Mouse (Mus musculus) midbrain, postnatal 0 days (tissue): Measurements from ENCODE around the gene Rab3b. TPM values are rescaled to one million over a fixed set of nuclear protein-coding genes. Genes with fewer than 3 reads are reported as not detected.

Source experiments
- ATAC-seq: fragments of 200-750 bp; cut with Nextera tagmentation; 2 replicates; pipeline ENCODE4 v1.8.0; 2017; ENCODE audit warnings: moderate number of reproducible peaks, mild to moderate bottlenecking, moderate TSS enrichment, moderate library complexity; ENCODE audit not compliant: low FRiP score
- DNase-seq: peaks from one replicate; pipeline ENCODE4 v3.0.0-alpha.2; 2015; ENCODE audit warnings: low spot score
- H3K27ac ChIP-seq: fragments of 300-500 bp; sonication (generic); 2 replicates; pipeline ENCODE4 v1.5.1; 2014; ENCODE audit warnings: low read depth, mild to moderate bottlenecking, low read length, mixed read lengths
- H3K27me3 ChIP-seq: fragments of 300-500 bp; sonication (generic); 2 replicates; pipeline ENCODE4 v1.6.1; 2014; ENCODE audit warnings: low read length, control low read depth, mixed read lengths; ENCODE audit not compliant: insufficient read depth
- H3K36me3 ChIP-seq: fragments of 300-500 bp; sonication (generic); 2 replicates; pipeline ENCODE4 v1.6.1; 2014; ENCODE audit warnings: low read length, control low read depth, mixed read lengths; ENCODE audit not compliant: insufficient read depth
- H3K4me1 ChIP-seq: fragments of 300-500 bp; sonication (generic); 2 replicates; pipeline ENCODE4 v1.6.1; 2014; ENCODE audit warnings: mild to moderate bottlenecking, control low read depth, antibody characterized with exemption, low read length, mixed read lengths; ENCODE audit not compliant: insufficient read depth
- H3K4me2 ChIP-seq: fragments of 300-500 bp; sonication (generic); 2 replicates; pipeline ENCODE4 v1.6.1; 2014; ENCODE audit warnings: low read depth, mild to moderate bottlenecking, low read length, mixed read lengths; ENCODE audit not compliant: poor library complexity, severe bottlenecking
- H3K4me3 ChIP-seq: fragments of 300-500 bp; sonication (generic); 2 replicates; pipeline ENCODE4 v1.5.1; 2014; ENCODE audit warnings: low read depth, mild to moderate bottlenecking, low read length, moderate library complexity
- H3K9ac ChIP-seq: fragments of 300-500 bp; sonication (generic); replicated peaks from 2 replicates; pipeline ENCODE4 v1.6.1; 2014; ENCODE audit warnings: mild to moderate bottlenecking, low read length, moderate library complexity, mixed read lengths; ENCODE audit not compliant: poor library complexity, severe bottlenecking
- H3K9me3 ChIP-seq: fragments of 300-500 bp; sonication (generic); 2 replicates; pipeline ENCODE4 v1.6.1; 2016; ENCODE audit warnings: low read length, control low read depth
- CTCF ChIP-seq: IDR thresholded peaks from 2 replicates; pipeline ENCODE4 v1.5.1; 2016; ENCODE audit warnings: antibody characterized with exemption, mild to moderate bottlenecking
- WGBS: fragments of 180-500 bp; shearing (Covaris S2); extraction: QIAGEN DNeasy Blood & Tissue Kit; methylation state at CpG from one replicate; pipeline ENCODE4 v1.1.7; 2014; 5-methylcytosine and 5-hydroxymethylcytosine counted together
- polyA plus RNA-seq: library from polyadenylated mRNA; unstranded; fragments of >200 nt; fragmentation: Nextera tagmentation; extraction: Ambion mirVana; gene quantifications from 2 replicates; pipeline ENCODE4 v1.2.1, GENCODE M21; 2015
- total RNA-seq: library from RNA; depleted of rRNA; stranded (reverse); fragments of >200 nt; gene quantifications from 2 replicates; pipeline ENCODE4 v1.2.3, GENCODE M21; 2014

Gene Rab3b
- total and polyA plus RNA-seq, 2 experiments from 2014 or later: 94.5 to 316 TPM

- Histone ChIP-seq H3K36me3 (no peaks in the 10 kb centered on the region), H3K27me3 (no peaks in the 10 kb centered on the region), H3K4me3 (peak within 1 kb of the TSS; percentile 91), H3K9ac (peak within 1 kb of the TSS; percentile 70), H3K4me2 (peak within 1 kb of the TSS; percentile 96), H3K9me3 (no peaks in the 10 kb centered on the region), H3K27ac (peak within 1 kb of the TSS; percentile 71), H3K4me1 (peaks cover 11% of the 10 kb centered on the region; the same call in 1 of the 2 replicates)
- no peak for TF ChIP-seq CTCF
- under 1% methylated on average over 73 of the region's 77 CpGs for WGBS
- ATAC-seq: peak; percentile 90
- DNase-seq: peak; percentile 94
Measured at GRCm38 (mm10) chr4:108847715-108848504, 31.0 kb upstream of the Rab3b start, which contains the start of gene Kti12. Kti12 (plus strand) TSS chr4:108847785.

GRCm38 (mm10) chr4:108848505-108848848, 30.4 kb upstream of the Rab3b start, which contains the start of gene A730015C16Rik:
A730015C16Rik (minus strand) TSS chr4:108848619.
- H3K27ac ChIP-seq: peak within 1 kb of the TSS; percentile 71
- TF ChIP-seq CTCF: no peak
- peak within 1 kb of the TSS; percentile 70 for H3K9ac ChIP-seq
- H3K4me2 ChIP-seq: peak within 1 kb of the TSS; percentile 96
- DNase-seq: peak; percentile 28
- peaks cover 11% of the 10 kb centered on the region; the same call in 1 of the 2 replicates for H3K4me1 ChIP-seq
- peak; percentile 36; the same call in 1 of the 2 replicates for ATAC-seq
- H3K27me3 ChIP-seq: no peaks in the 10 kb centered on the region
- H3K4me3 ChIP-seq: peak within 1 kb of the TSS; percentile 91
- 15% methylated on average over 20 of the region's 20 CpGs for WGBS
- H3K36me3 ChIP-seq: 0 out of 2 replicates have a peak, but pooled peaks cover 1% of the 10 kb centered on the region
- no peaks in the 10 kb centered on the region for H3K9me3 ChIP-seq

GRCm38 (mm10) chr4:108866806-108867205, 12.1 kb upstream of the Rab3b start:
- Histone ChIP-seq H3K27me3 (no peaks in the 10 kb centered on the region), H3K4me1 (no peaks in the 10 kb centered on the region), H3K4me2 (no peak overlapping the region), H3K9me3 (no peaks in the 10 kb centered on the region), H3K27ac (no peak overlapping the region), H3K36me3 (peaks cover 19% of the 10 kb centered on the region; the same call in 1 of the 2 replicates), H3K4me3 (no peak overlapping the region), H3K9ac (no peak overlapping the region)
- DNase-seq (no peak), ATAC-seq (no peak)
- TF ChIP-seq CTCF: no peak
- WGBS: 88% methylated on average over 7 of the region's 7 CpGs

- Histone ChIP-seq H3K4me2 (no peak overlapping the region), H3K9ac (no peak overlapping the region), H3K4me1 (no peaks in the 10 kb centered on the region), H3K27me3 (no peaks in the 10 kb centered on the region), H3K36me3 (no peaks in the 10 kb centered on the region), H3K4me3 (no peak overlapping the region), H3K27ac (no peak overlapping the region), H3K9me3 (no peaks in the 10 kb centered on the region)
- TF ChIP-seq CTCF: peak; percentile 99
- DNase-seq (peak; percentile 96), ATAC-seq (peak; percentile 90)
- 35% methylated on average over 10 of the region's 10 CpGs for WGBS
Measured at GRCm38 (mm10) chr4:108869730-108870374, 9.0 kb upstream of the Rab3b start.

GRCm38 (mm10) chr4:108873746-108874145, 5.1 kb upstream of the Rab3b start:
- ATAC-seq (no peak), DNase-seq (no peak)
- H3K4me3 ChIP-seq: no peak overlapping the region
- 88% methylated on average over 5 of the region's 5 CpGs for WGBS
- no peaks in the 10 kb centered on the region for H3K36me3 ChIP-seq
- no peak for TF ChIP-seq CTCF
- H3K9me3 ChIP-seq: no peaks in the 10 kb centered on the region
- no peak overlapping the region for H3K27ac ChIP-seq
- H3K9ac ChIP-seq: no peak overlapping the region
- no peaks in the 10 kb centered on the region for H3K27me3 ChIP-seq
- H3K4me2 ChIP-seq: no peak overlapping the region
- no peaks in the 10 kb centered on the region for H3K4me1 ChIP-seq

- Histone ChIP-seq H3K4me3 (no peak overlapping the region), H3K36me3 (no peaks in the 10 kb centered on the region), H3K4me2 (no peak overlapping the region), H3K27me3 (no peaks in the 10 kb centered on the region), H3K9ac (no peak overlapping the region), H3K4me1 (no peaks in the 10 kb centered on the region), H3K27ac (no peak overlapping the region), H3K9me3 (no peaks in the 10 kb centered on the region)
- no peak for TF ChIP-seq CTCF
- no peak for ATAC-seq
- no peak for DNase-seq
- 80% methylated on average over 6 of the region's 6 CpGs for WGBS
Measured at GRCm38 (mm10) chr4:108877901-108878300, 962 bp upstream of the Rab3b start.
